Mouse (Mus musculus): ENCODE results near the gene Amigo2. TPM values are rescaled to one million over a fixed set of nuclear protein-coding genes. Genes with fewer than 3 reads are reported as not detected.

Amigo2 gene
- polyA plus RNA-seq, 1 experiment from 2014 or later, result 4.6 TPM

GRCm38 (mm10) chr15:97284201-97284600 lies 37.1 kb upstream of the Amigo2 start:
- H3K9ac ChIP-seq (ENCODE audit: low read depth, low read length), result no peak overlapping the region
- no peaks in the 10 kb centered on the region for H3K36me3 ChIP-seq (ENCODE audit: control insufficient read depth, insufficient read depth, low read length)
- no peaks in the 10 kb centered on the region for H3K4me1 ChIP-seq (ENCODE audit: control insufficient read depth, insufficient read depth, low read length)
- DNase-seq (ENCODE audit: low spot score), result no peak
- no peaks in the 10 kb centered on the region for H3K9me3 ChIP-seq (ENCODE audit: control insufficient read depth, low read length)
- H3K4me3 ChIP-seq (ENCODE audit: low read depth, low read length), result no peak overlapping the region
- no peaks in the 10 kb centered on the region for H3K27me3 ChIP-seq (replicated peaks; ENCODE audit: control insufficient read depth, insufficient read depth, low read length)
- WGBS, result 64% methylated on average over 5 of the region's 5 CpGs
- H3K4me2 ChIP-seq (ENCODE audit: low read depth, low read length), result no peak overlapping the region
- H3K27ac ChIP-seq (replicated peaks; ENCODE audit: low read depth, low read length), result no peak overlapping the region
- ATAC-seq (ENCODE audit: low read depth), result no peak

DNA sequence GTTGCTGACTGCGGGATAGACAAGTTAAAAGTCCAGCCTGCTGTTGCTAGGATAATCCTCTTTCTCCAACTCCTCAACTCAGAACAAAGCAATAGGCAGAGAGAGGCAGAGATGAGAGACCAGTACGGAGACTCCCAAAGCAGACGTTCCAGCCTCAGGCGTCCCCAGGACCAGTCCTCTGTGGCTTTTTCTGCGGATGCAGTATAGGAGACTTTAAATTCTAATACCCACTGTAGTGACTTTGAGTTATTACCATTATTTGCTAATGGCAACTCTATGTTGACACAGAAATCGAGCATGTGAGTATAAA lies 35.4 kb upstream of the Amigo2 start:
- no peak overlapping the region for H3K4me2 ChIP-seq (ENCODE audit: low read depth, low read length)
- no peak overlapping the region for H3K27ac ChIP-seq (replicated peaks; ENCODE audit: low read depth, low read length)
- ATAC-seq (ENCODE audit: low read depth), result no peak
- DNase-seq (ENCODE audit: low spot score), result no peak
- no peak overlapping the region for H3K9ac ChIP-seq (ENCODE audit: low read depth, low read length)
- H3K4me1 ChIP-seq (ENCODE audit: control insufficient read depth, insufficient read depth, low read length), result no peaks in the 10 kb centered on the region
- H3K4me3 ChIP-seq (ENCODE audit: low read depth, low read length), result no peak overlapping the region
- H3K27me3 ChIP-seq (replicated peaks; ENCODE audit: control insufficient read depth, insufficient read depth, low read length), result no peaks in the 10 kb centered on the region
- no peaks in the 10 kb centered on the region for H3K9me3 ChIP-seq (ENCODE audit: control insufficient read depth, low read length)
- WGBS, result 82% methylated on average over 6 of the region's 6 CpGs
- H3K36me3 ChIP-seq (ENCODE audit: control insufficient read depth, insufficient read depth, low read length), result no peaks in the 10 kb centered on the region

DNA sequence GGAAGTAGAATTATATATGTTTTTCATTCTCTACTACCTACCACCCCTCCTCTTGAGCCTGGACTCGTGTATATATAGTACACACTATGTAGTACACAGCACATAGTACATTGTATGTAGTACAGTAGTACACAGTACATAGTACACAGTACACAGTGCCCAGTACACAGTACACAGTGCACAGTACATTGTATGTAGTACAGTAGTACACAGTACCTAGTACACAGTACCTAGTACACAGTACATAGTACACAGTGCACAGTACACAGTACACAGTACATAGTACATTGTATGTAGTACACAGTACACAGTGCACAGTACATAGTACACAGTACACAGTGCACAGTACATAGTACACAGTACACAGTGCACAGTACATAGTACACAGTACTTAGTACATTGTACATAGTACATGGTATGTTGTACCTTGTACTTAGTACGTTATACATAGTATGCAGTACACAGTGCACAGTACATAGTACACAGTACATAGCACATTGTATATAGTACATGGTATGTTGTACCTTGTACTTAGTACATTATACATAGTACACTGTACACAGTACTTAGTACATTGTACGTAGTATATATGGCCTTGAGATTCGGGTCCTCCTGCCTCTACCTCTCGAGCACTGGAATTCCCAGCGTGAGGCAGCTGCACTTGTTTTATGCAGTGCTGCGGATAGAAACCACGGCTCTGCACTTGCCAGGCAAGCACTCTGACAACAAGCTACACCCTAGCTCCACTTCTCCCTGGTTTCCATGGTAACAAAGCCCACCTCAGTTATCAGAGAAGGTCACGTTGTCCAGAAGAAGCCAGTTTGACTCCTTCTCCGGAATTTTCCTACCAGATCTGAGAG lies 34.9 kb upstream of the Amigo2 start:
- Histone ChIP-seq H3K27ac (replicated peaks; ENCODE audit: low read depth, low read length) (no peak overlapping the region), H3K9me3 (ENCODE audit: control insufficient read depth, low read length) (no peaks in the 10 kb centered on the region), H3K4me3 (ENCODE audit: low read depth, low read length) (no peak overlapping the region), H3K9ac (ENCODE audit: low read depth, low read length) (no peak overlapping the region), H3K4me1 (ENCODE audit: control insufficient read depth, insufficient read depth, low read length) (no peaks in the 10 kb centered on the region), H3K4me2 (ENCODE audit: low read depth, low read length) (no peak overlapping the region), H3K27me3 (replicated peaks; ENCODE audit: control insufficient read depth, insufficient read depth, low read length) (no peaks in the 10 kb centered on the region), H3K36me3 (ENCODE audit: control insufficient read depth, insufficient read depth, low read length) (no peaks in the 10 kb centered on the region)
- WGBS, result 65% methylated on average over 10 of the region's 10 CpGs
- ATAC-seq (ENCODE audit: low read depth) (no peak), DNase-seq (ENCODE audit: low spot score) (peak; percentile 8)

DNA sequence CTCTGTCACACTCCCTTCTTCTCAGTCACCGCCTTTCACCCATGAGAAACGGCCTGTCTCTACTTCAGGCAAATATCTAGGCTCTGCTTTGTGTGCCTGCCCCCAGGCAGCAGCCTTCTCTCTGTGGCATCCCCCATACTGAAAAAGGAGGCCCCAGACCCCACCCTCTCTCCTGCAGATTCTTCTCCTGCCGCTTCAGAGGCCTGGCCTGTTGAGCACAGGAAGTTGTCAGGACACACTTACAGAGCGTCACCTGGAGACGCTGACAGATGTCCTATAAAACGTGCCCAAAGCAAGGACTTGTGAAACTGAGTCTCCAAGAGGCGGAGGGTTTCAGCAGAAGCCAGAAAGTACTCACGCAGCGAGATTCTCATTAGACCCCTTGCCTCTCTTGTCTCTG lies 33.7 kb upstream of the Amigo2 start:
- no peak overlapping the region for H3K4me2 ChIP-seq (ENCODE audit: low read depth, low read length)
- H3K9ac ChIP-seq (ENCODE audit: low read depth, low read length), result no peak overlapping the region
- H3K4me1 ChIP-seq (ENCODE audit: control insufficient read depth, insufficient read depth, low read length), result no peaks in the 10 kb centered on the region
- no peaks in the 10 kb centered on the region for H3K36me3 ChIP-seq (ENCODE audit: control insufficient read depth, insufficient read depth, low read length)
- no peaks in the 10 kb centered on the region for H3K27me3 ChIP-seq (replicated peaks; ENCODE audit: control insufficient read depth, insufficient read depth, low read length)
- H3K9me3 ChIP-seq (ENCODE audit: control insufficient read depth, low read length), result no peaks in the 10 kb centered on the region
- no peak overlapping the region for H3K4me3 ChIP-seq (ENCODE audit: low read depth, low read length)
- WGBS, result 50% methylated on average over 9 of the region's 9 CpGs
- H3K27ac ChIP-seq (replicated peaks; ENCODE audit: low read depth, low read length), result no peak overlapping the region
- DNase-seq (ENCODE audit: low spot score) (no peak), ATAC-seq (ENCODE audit: low read depth) (no peak)

DNA sequence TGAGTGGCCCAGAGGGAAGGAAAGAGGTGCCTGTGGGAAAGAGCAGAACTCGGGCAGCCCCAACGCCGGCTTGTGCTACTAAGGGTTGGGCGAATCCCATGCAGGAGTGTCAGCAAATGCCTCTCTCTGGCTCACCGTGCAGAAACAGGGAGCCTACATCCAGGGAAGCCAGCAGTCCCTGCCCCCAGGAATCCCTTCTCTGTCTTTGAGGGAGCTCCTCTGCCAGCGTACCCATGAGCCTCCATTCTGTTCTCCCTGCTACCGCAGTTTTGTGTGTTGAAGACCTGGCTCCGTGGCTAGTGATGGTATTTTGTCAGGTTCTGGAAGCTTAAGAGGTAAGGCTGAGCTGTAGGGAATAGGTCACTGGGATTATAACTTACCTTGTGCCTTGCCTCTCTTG lies 33.0 kb upstream of the Amigo2 start:
- Histone ChIP-seq H3K4me2 (ENCODE audit: low read depth, low read length) (no peak overlapping the region), H3K9ac (ENCODE audit: low read depth, low read length) (no peak overlapping the region), H3K9me3 (ENCODE audit: control insufficient read depth, low read length) (no peaks in the 10 kb centered on the region), H3K27me3 (replicated peaks; ENCODE audit: control insufficient read depth, insufficient read depth, low read length) (no peaks in the 10 kb centered on the region), H3K4me3 (ENCODE audit: low read depth, low read length) (no peak overlapping the region), H3K36me3 (ENCODE audit: control insufficient read depth, insufficient read depth, low read length) (no peaks in the 10 kb centered on the region), H3K27ac (replicated peaks; ENCODE audit: low read depth, low read length) (no peak overlapping the region), H3K4me1 (ENCODE audit: control insufficient read depth, insufficient read depth, low read length) (no peaks in the 10 kb centered on the region)
- ATAC-seq (ENCODE audit: low read depth) (no peak), DNase-seq (ENCODE audit: low spot score) (no peak)
- 82% methylated on average over 8 of the region's 8 CpGs for WGBS

DNA sequence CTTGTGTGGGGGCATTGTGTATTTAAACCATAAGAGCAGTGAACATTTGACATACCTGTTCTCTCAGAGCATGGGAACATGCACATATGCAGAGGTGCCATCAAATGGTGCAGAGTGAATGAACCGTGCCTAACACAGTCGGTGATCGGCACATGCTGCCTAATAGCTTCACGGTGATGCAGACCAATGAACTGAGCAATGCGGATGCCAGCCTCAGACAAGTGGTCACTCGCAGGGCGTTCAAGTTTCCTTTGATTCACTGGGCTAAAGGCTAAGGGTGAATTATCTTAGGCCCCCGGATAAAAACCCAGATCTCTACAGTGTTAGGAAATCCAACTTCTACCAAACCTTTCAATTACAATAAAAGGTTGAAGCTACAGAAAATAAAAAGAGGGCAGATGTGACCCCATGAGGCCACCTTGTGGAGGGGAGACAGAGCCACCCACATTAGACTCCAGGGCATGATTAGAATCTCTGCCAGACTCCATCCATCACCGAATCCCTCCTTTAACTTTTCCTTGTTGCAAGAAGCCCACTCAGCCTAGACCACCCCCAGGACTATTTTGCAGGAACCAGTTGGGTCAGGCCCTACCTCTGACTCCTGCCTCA lies 31.4 kb upstream of the Amigo2 start:
- 92% methylated on average over 9 of the region's 9 CpGs for WGBS

GRCm38 (mm10) chr15:97277328-97277727 lies 30.2 kb upstream of the Amigo2 start:
- Histone ChIP-seq H3K9me3 (ENCODE audit: control insufficient read depth, low read length) (no peaks in the 10 kb centered on the region), H3K27me3 (replicated peaks; ENCODE audit: control insufficient read depth, insufficient read depth, low read length) (no peaks in the 10 kb centered on the region), H3K36me3 (ENCODE audit: control insufficient read depth, insufficient read depth, low read length) (no peaks in the 10 kb centered on the region), H3K27ac (replicated peaks; ENCODE audit: low read depth, low read length) (no peak overlapping the region), H3K4me1 (ENCODE audit: control insufficient read depth, insufficient read depth, low read length) (0 out of 2 replicates have a peak, but pooled peaks cover 1% of the 10 kb centered on the region), H3K4me2 (ENCODE audit: low read depth, low read length) (no peak overlapping the region), H3K9ac (ENCODE audit: low read depth, low read length) (no peak overlapping the region), H3K4me3 (ENCODE audit: low read depth, low read length) (no peak overlapping the region)
- 66% methylated on average over 10 of the region's 10 CpGs for WGBS
- DNase-seq (ENCODE audit: low spot score) (no peak), ATAC-seq (ENCODE audit: low read depth) (no peak)

More for the DNA sequence above, 31.4 kb upstream of the Amigo2 start:
- no peak overlapping the region for H3K4me2 ChIP-seq (ENCODE audit: low read depth, low read length)
- no peaks in the 10 kb centered on the region for H3K9me3 ChIP-seq (ENCODE audit: control insufficient read depth, low read length)
- H3K27ac ChIP-seq (replicated peaks; ENCODE audit: low read depth, low read length), result no peak overlapping the region
- H3K4me3 ChIP-seq (ENCODE audit: low read depth, low read length), result no peak overlapping the region
- H3K27me3 ChIP-seq (replicated peaks; ENCODE audit: control insufficient read depth, insufficient read depth, low read length), result no peaks in the 10 kb centered on the region
- ATAC-seq (ENCODE audit: low read depth) (no peak), DNase-seq (ENCODE audit: low spot score) (no peak)
- no peaks in the 10 kb centered on the region for H3K36me3 ChIP-seq (ENCODE audit: control insufficient read depth, insufficient read depth, low read length)
- no peak overlapping the region for H3K9ac ChIP-seq (ENCODE audit: low read depth, low read length)
- H3K4me1 ChIP-seq (ENCODE audit: control insufficient read depth, insufficient read depth, low read length), result no peaks in the 10 kb centered on the region

DNA sequence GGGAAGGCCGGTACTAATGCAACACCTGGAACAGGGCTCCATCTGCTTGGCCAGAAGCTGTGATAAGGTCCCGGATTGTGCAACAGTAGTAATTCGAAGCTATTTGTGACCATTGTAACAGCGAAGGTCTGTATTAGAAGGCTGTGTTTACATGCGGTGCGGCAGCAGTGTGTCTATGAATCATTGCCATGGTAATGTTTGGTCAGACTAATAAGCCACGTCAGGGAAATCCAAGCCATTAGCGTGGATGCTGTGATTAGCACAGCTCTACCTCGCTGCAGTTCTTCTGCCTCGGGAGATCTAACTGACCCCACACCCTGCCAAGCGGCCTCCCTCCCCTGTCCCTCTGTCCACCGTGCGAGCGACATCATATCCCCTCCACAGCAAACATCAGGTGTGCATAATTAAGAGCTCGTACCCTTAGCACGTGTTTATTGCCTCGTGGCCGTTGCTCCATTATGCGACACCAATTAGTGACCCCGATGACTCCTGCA lies 29.6 kb upstream of the Amigo2 start:
- WGBS, result 46% methylated on average over 20 of the region's 20 CpGs
- ATAC-seq (ENCODE audit: low read depth) (no peak; the same call in 1 of the 2 replicates), DNase-seq (ENCODE audit: low spot score) (no peak)
- Histone ChIP-seq H3K27ac (replicated peaks; ENCODE audit: low read depth, low read length) (no peak overlapping the region), H3K4me3 (ENCODE audit: low read depth, low read length) (no peak overlapping the region), H3K9me3 (ENCODE audit: control insufficient read depth, low read length) (no peaks in the 10 kb centered on the region), H3K4me2 (ENCODE audit: low read depth, low read length) (no peak overlapping the region), H3K27me3 (replicated peaks; ENCODE audit: control insufficient read depth, insufficient read depth, low read length) (no peaks in the 10 kb centered on the region), H3K4me1 (ENCODE audit: control insufficient read depth, insufficient read depth, low read length) (0 out of 2 replicates have a peak, but pooled peaks cover 3% of the 10 kb centered on the region), H3K36me3 (ENCODE audit: control insufficient read depth, insufficient read depth, low read length) (no peaks in the 10 kb centered on the region), H3K9ac (ENCODE audit: low read depth, low read length) (no peak overlapping the region)
